Comparison of ENCODE assay signal across 8 mouse cellular contexts in the genomic region with DNA sequence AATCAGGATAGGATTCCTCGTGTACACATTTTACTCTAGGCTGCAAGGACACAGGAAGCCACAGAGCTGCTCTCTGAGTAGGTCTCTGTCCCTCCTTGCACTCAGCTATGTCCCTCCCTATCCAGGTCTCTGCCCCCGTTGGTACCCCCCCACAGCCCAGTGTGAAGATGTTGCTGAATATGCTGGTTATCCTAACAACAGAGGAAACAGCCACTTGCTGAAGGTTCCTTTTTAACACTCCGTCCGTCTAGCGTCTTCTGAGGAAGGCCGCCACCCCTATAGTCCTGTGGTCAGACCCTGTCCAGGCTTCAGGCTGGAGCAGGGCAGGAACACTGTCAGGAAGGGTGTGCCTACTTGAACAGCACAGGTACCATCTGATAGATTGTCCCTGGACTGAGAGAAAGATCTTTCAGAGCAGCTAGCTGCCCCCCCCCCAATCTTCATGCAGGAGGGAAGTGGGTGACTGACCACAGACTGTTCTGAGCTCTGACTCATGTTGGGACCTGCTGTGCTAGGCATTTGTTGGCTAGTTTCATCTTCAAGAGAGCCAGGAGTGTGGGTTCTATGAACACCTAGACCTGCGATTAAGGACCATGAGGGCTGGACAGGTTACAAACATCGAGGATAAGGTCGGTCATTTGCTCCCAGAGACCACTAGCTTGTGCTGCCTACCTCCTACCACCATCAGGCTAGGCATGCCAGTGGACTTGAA. TPM values are rescaled to one million over a fixed set of nuclear protein-coding genes. Genes with fewer than 3 reads are reported as not detected.
DNase-seq lines count a peak whose midpoint lies in the region; ATAC-seq lines count a peak whose summit lies in the region.

No protein-coding gene starts in this region.

- 75% methylated on average over 9 of the region's 9 CpGs for WGBS in heart, embryonic 10.5 days
- 78% methylated on average over 9 of the region's 9 CpGs for WGBS in embryonic facial prominence, embryonic 14.5 days
- 23% methylated on average over 9 of the region's 9 CpGs for WGBS in liver, embryonic 12.5 days (ENCODE audit: insufficient replicate concordance)

- ATAC-seq in embryonic facial prominence, embryonic 14.5 days (ENCODE audit: low read depth), result no peak
- ATAC-seq in liver, embryonic 12.5 days, result peak; percentile 30; the same call in 1 of the 2 replicates

- H3K27me3 ChIP-seq in heart, embryonic 10.5 days (ENCODE audit: insufficient read depth, poor library complexity, severe bottlenecking), result no peaks in the 10 kb centered on the region
- no peaks in the 10 kb centered on the region for H3K27me3 ChIP-seq in embryonic facial prominence, embryonic 14.5 days (replicated peaks; ENCODE audit: control insufficient read depth, insufficient read depth, low read length)
- no peaks in the 10 kb centered on the region for H3K27me3 ChIP-seq in liver, embryonic 12.5 days (replicated peaks)

- H3K36me3 ChIP-seq in heart, embryonic 10.5 days, result no peaks in the 10 kb centered on the region
- no peaks in the 10 kb centered on the region for H3K36me3 ChIP-seq in embryonic facial prominence, embryonic 14.5 days (ENCODE audit: control insufficient read depth, insufficient read depth, low read length)
- no peaks in the 10 kb centered on the region for H3K36me3 ChIP-seq in liver, embryonic 12.5 days

- peak overlapping the region; percentile 35; the same call in 1 of the 2 replicates for H3K4me3 ChIP-seq in heart, embryonic 10.5 days
- peak overlapping the region; percentile 6; the same call in 1 of the 2 replicates for H3K4me3 ChIP-seq in embryonic facial prominence, embryonic 14.5 days (ENCODE audit: low read depth, low read length)
- peak overlapping the region; percentile 60 for H3K4me3 ChIP-seq in liver, embryonic 12.5 days

- peak overlapping the region; percentile 70; the same call in 1 of the 2 replicates for H3K27ac ChIP-seq in heart, embryonic 10.5 days
- H3K27ac ChIP-seq in embryonic facial prominence, embryonic 14.5 days (replicated peaks; ENCODE audit: low read depth, low read length), result no peak overlapping the region
- H3K27ac ChIP-seq in liver, embryonic 12.5 days, result peak overlapping the region; percentile 74

- DNase-seq in heart, embryonic 10.5 days (ENCODE audit: low spot score), result no peak
- DNase-seq in heart, postnatal 25 days (ENCODE audit: low spot score), result no peak
- DNase-seq in 3T3-L1 (ENCODE audit: low read depth, low spot score) (peak; percentile 51), adipocyte (ENCODE audit: low spot score) (no peak)
- no peak for DNase-seq in embryonic facial prominence, embryonic 14.5 days (ENCODE audit: low spot score)
- DNase-seq in retina, postnatal 1 day, result no peak
- DNase-seq in right cerebral cortex, postnatal 25 days, result no peak

- intact Hi-C loops in heart, postnatal 25 days (cut with DNase I), result loop anchor here (5.0 kb wide), 1 partner anchor 41 kb away; no protein-coding TSS in a partner anchor

- peaks cover 17% of the 10 kb centered on the region for H3K4me1 ChIP-seq in heart, embryonic 10.5 days
- H3K4me1 ChIP-seq in embryonic facial prominence, embryonic 14.5 days (ENCODE audit: control insufficient read depth, insufficient read depth, low read length), result no peaks in the 10 kb centered on the region
- H3K4me1 ChIP-seq in liver, embryonic 12.5 days, result peaks cover 72% of the 10 kb centered on the region

- peak overlapping the region; percentile 1; the same call in 1 of the 2 replicates for H3K4me2 ChIP-seq in embryonic facial prominence, embryonic 14.5 days (ENCODE audit: low read depth, low read length)
- H3K4me2 ChIP-seq in liver, embryonic 12.5 days, result peak overlapping the region; percentile 75

- H3K9me3 ChIP-seq in heart, embryonic 10.5 days, result no peaks in the 10 kb centered on the region
- no peaks in the 10 kb centered on the region for H3K9me3 ChIP-seq in embryonic facial prominence, embryonic 14.5 days (ENCODE audit: control insufficient read depth, low read length)
- no peaks in the 10 kb centered on the region for H3K9me3 ChIP-seq in liver, embryonic 12.5 days (replicated peaks)

- no peak overlapping the region for H3K9ac ChIP-seq in embryonic facial prominence, embryonic 14.5 days (ENCODE audit: low read depth, low read length)
- H3K9ac ChIP-seq in liver, embryonic 12.5 days, result peak overlapping the region; percentile 72

RNA-seq across cellular contexts. Expression of gene Inpp5d, which starts 1.2 kb away (rescaled TPM):
- polyA plus RNA-seq in heart, embryonic 10.5 days (2016; fragmentation: Nextera tagmentation; extraction: Ambion mirVana), result 5.1 and 6.0 TPM in 2 replicates
- 10 to 100 TPM; 10.4 to 12.5 TPM for total RNA-seq in heart, postnatal 25 days (2021)
- polyA plus RNA-seq in embryonic facial prominence, embryonic 14.5 days (2014; fragmentation: Nextera tagmentation; extraction: Ambion mirVana), result 7.9 and 11.1 TPM in 2 replicates
- polyA plus RNA-seq in liver, embryonic 12.5 days (2016; fragmentation: Nextera tagmentation; extraction: Ambion mirVana), result 16.0 and 17.1 TPM in 2 replicates

RNA-seq across cellular contexts. Expression of gene Ngef, which starts 47.6 kb away (rescaled TPM):
- polyA plus RNA-seq in heart, embryonic 10.5 days (2016; fragmentation: Nextera tagmentation; extraction: Ambion mirVana), result 0.20 and 0.88 TPM in 2 replicates
- total RNA-seq in heart, postnatal 25 days (2021), result under 1 TPM; 0.36 to 0.49 TPM
- polyA plus RNA-seq in embryonic facial prominence, embryonic 14.5 days (2014; fragmentation: Nextera tagmentation; extraction: Ambion mirVana), result 2.1 and 2.5 TPM in 2 replicates
- polyA plus RNA-seq in liver, embryonic 12.5 days (2016; fragmentation: Nextera tagmentation; extraction: Ambion mirVana), result 2.5 and 2.9 TPM in 2 replicates

Comparison
In these comparisons a context has a peak if more than half of its experiments do, and no peak if none do; other contexts are left out.
1. H3K4me3 ChIP-seq: peak in every context shown above with its lines; median percentile 60 in liver, embryonic 12.5 days; 35 in heart, embryonic 10.5 days; 6 in embryonic facial prominence, embryonic 14.5 days.